Mouse (Mus musculus) retina, postnatal 1 day (tissue): ENCODE results near the gene Sprr2a1.
"Not testable (repeated sequence)": the region's sequence is repeated elsewhere in the genome, so short reads cannot be mapped to it uniquely, and the experiment has no call there.

ENCODE experiments used
- DNase-seq: peaks from one replicate; pipeline ENCODE4 v3.0.0-alpha.2; 2012

Sprr2a1 gene

DNA sequence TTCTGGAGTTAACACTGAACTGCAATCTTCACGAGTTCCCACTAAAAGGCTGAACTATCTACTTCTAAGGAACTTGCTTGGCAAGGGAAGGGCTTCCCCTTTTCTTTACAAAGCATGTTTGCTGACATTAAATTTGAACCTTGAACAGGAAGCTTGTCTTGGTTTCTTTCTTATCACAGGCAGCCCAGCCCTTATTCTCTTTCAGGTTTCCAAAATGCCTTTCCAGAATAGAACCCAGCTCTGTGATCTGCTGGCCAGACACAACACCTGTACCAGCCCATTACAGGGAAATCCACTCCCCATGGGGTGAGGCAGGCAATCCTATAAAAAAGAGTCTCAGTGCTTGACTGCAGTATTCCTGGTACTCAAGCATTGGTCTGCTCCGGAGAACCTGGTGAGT lies at the start of gene Sprr2a1, which contains the start of gene Sprr2a2:
Gene Sprr2a1, plus strand, starts transcription at position 231 of the 400 bp plus-strand sequence.
Gene Sprr2a2, plus strand, starts transcription at position 352 of the 400 bp plus-strand sequence.
- not testable (repeated sequence) for DNase-seq

DNA sequence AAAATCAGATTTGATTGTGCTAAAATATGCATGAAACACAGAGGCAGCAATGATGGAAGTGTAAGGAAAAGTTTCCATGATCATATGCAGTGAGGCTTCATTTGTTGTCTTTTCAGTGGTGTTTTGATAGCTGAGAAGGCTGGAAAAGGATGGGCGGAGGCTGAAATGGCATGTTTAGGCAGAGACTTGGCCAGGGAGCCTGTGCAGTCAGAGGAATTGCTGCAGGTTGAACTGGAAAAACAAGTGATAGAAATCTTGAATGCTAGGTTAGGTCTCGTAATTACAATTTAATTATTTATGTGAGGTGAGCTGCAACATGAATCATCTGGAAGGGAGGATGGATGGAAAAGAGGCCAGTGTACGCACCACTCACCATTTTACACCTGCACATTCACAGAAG lies 45.8 kb upstream of the Sprr2a1 start:
- DNase-seq, result no peak

DNA sequence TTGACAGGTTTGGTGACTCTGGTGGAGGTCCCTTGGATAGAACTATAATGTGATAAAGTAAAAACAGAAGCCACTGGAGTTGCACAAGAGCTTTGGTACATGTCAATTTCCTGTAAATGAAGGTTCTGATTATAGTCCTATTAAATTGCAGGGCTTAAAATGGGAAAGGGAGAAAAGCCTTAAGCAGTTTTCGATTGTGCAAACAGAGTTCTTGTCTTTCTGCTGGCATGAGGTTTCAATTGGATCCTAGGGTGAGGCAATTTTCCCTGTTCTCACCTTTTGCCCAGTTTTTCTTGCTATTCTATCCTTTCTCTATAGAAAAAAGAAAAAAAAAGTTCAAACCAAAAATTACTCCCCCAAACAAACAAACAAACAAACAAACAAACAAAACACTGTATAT lies 38.7 kb upstream of the Sprr2a1 start:
- DNase-seq, result no peak

DNA sequence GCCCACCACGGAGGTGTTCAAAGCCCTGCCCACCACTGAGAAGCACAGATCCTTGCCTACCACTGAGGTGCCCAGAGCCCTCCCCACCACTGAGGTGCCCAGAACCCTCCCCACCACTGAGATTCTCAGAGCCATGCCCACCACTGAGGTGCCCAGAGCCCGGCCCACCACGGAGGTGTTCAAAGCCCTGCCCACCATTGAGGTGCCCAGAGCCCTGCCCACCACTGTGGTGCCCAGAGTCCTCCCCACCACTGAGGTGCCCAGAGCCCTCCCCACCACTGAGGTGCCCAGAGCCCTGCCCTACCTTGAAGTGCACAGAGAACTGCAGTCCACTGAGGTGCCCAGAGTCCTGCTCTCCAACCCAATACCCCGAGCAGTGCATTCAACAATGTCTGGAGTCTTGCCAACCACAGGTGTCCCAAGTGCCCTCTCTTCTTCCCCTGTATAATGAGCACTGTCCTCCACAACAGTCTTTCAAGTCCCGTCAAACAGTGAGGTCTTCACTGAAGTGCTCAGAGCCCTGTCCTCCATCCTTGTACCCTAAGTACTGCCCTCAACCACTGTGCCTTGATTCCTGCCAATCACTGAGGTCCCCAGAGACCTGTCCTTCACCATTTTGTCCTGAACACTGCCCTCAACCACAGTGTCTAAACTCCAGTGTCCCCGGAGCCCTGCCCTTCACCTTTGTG lies 19.9 kb upstream of the Sprr2a1 start:
- DNase-seq, result no peak

DNA sequence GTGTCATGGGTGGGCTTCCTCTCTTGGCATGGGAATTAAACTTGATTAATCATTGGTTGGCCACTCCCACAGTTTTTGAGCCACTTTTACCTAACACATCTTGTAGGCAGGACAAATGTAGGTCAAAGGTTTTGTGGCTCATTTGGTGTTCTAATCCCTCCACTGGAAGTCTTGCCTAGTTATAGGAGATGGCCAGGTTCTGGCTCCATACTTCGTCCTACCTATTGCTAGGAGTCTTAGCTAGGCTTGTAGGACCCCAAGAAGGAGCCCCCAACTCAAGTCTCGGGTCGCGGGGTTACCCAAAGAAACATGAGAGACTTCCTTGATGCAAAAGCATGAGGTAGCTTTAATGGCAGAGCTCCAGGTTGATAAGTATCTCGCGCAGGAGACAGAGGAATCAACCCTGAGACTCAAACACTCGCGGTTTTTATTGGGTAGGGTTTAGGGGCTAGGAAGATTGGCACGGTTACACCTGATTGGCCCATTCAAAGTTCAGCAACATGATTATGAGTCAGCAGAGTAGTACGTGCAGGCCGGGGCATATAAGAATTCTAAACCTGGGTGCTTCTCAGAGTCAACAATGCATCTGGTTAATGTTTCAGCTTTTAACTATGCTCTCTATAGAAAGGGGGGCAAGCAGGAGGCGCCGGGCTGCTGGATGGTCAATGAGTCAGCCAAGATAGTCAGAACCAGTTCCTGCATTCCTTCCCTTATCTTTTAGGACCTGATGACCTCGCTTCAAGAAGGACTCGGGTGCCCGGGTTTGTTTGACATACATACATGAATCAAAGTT lies 4.3 kb upstream of the Sprr2a1 start:
- not testable (repeated sequence) for DNase-seq

DNA sequence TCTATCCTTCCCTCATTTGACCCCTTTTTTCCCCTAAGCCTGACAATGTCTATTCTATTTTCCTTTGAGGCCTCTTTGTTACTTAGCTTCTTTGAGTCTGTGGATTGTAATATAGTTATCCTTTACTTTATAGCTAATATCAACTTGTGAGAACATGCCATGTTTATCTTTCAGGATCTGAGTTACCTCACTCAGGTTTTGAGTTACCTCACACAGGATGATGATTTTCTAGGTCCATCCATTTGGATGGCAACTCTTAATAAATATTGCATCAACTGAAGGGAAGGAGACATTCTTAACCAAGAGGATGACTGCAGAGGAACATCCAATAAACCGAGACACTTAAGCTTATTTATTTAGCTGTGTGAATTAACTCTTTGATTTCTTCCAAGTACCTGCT lies 3.5 kb upstream of the Sprr2a1 start:
- DNase-seq, result not testable (repeated sequence)

DNA sequence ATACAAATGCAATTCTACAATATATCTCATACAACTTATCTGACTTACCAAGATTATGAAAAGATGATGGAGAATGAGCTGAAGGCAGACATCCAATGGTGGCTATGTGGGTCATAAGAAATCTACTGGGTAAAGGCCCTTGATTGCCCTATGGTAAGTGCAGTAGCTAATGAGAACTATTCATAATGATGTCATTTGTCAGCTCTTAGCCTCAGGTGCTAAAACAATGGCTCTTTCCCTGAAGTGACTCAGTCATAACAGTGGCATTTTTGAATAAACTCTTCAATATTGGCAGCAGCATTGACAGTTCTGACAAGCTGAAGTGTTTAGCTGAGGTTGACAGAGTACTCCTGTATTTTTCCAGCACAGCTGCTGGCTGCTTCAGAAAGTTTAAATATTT lies 1.9 kb upstream of the Sprr2a1 start:
- not testable (repeated sequence) for DNase-seq

DNA sequence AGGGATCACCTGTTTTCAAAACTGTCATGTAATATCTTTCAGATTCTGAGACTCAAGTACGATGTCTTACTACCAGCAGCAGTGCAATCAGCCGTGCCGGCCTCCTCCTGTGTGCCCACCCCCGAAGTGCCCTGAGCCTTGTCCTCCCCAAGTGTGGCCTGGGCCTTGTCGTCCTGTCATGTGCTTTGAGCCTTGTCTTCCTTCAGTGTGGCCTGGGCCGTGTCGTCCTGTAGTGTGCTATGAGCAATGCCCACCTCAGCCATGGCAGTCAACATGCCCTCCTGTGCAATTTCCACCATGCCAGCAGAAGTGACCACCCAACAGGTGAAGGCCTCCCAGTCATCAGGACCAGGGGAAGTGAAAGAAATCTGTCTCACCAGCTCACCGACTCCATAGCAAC lies 3.4 kb downstream of the Sprr2a1 start:
- not testable (repeated sequence) for DNase-seq

DNA sequence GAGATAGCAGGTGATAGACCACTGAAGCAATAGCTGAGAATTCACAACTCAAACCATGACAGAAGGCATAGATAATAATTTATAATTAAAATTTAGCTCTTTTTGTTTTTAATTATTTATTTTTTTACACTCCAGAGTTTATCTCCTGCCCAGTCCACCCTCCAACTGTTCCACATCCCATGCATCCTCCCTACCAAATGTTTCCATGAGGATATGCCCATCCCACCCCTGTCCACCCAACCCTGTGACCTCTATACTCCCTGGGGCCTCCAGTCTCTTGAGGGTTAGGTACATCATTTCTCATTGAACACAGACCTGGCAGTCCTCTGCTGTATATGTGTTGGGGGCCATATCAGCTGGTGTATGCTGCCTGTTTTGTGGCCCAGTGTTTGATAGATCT lies 8.1 kb downstream of the Sprr2a1 start:
- not testable (repeated sequence) for DNase-seq

DNA sequence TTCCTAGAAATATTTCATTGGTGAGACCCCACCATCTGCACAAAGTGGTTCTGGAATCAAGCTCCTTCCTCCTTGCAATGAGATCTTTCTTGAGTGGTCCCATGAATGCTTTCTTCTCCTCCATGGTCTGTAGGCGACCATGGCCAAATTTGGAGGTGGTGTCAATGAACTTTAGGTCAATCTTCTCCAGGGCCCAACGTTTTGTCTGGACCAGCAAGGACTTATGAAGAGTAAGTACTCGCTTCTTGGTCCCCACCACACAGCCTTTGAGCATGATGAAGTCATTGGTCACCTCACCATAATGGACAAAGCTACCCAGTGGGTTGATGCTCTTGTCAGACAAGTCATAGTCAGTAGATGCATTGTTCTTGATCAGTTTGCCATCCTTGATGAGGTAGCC lies 11.8 kb downstream of the Sprr2a1 start:
- DNase-seq, result not testable (repeated sequence)

DNA sequence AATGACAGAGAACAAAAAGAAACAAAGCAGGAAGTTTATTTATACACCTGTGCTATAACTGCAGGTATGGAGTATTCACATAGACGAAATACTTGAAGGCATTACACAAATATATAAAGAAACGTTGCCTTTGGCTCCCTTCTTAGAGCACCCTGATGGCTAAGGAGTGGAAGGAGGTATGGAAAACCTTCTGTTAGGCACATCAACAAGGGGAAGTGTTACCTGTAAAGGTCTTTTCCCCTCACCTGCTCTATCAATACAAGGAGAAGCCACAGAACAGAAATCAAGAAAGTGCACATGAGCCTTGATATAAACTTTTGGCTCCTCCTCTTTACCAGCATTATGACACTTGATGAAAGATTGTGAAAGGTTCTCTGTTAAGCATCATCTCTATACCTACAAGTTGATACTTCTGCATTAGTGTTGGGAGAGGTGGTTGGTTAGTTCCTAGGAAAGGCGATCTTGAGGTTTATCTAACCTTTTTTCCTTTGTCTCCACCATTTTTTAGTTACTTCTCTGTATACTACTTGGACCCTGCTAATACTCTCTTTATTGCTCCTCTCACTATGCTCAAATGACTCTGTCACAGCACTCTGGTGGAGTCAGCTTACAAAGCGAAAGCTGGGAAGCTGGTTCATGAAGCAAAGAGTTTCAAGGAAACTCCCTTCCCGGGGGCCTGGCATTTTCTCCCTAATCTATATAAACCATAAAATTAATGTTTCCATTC lies 21.0 kb downstream of the Sprr2a1 start:
- DNase-seq, result not testable (repeated sequence)

DNA sequence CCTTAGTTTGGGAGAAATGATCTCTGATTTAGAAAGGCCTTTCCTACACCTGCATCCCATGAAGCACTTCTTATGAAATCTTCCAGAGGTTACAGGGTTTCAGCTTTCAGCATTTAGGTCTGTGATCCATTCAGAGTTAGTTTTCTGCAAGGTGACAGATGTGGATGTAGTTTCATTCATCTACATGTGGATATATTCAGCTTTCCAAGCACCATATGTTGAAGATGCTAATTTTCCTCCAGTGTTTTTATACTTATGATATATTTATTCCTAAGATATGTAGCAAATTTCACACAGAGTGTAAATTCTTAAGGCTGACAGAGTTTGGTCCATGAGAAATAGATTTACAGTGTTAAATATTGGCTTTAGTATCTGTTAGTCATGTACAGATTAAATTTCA lies 23.1 kb downstream of the Sprr2a1 start:
- not testable (repeated sequence) for DNase-seq

DNA sequence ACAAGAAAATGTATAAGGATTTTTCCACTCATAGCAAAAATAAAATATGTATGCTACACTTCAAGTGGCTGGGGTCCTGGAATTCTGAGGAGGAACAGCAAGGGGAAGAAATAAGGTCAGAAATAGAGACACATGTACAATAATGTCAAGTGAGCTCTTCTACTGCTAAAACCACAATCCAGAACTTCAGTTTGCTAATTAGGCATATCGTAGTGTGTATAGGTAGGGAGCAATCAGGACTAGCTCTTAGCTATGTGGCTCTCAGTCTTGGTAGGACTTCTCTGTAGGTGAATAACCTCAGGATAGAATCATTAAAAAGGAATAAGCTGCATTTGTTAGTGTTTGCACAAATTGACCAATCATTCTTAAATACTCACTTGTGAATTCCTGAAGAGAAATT lies 23.6 kb downstream of the Sprr2a1 start:
- not testable (repeated sequence) for DNase-seq

DNA sequence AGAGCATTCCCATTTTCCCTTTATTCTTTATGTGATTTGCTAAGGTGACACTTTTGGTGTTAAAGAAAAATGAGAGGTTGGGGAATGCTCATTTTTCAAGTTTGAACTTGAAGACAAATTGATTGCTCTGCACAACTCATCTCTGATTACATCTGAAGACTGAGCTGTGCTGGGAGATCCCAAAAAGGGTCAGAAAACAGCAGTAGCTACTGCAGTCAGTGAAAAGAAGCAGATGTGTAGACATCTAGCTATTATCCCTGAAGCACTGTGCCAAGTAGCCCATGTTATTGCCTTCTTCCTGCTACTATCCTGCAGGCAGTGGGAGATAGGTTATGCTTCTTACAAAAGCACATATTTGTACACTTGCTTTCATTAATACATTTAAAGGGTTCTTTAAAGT lies 29.2 kb downstream of the Sprr2a1 start:
- not testable (repeated sequence) for DNase-seq

DNA sequence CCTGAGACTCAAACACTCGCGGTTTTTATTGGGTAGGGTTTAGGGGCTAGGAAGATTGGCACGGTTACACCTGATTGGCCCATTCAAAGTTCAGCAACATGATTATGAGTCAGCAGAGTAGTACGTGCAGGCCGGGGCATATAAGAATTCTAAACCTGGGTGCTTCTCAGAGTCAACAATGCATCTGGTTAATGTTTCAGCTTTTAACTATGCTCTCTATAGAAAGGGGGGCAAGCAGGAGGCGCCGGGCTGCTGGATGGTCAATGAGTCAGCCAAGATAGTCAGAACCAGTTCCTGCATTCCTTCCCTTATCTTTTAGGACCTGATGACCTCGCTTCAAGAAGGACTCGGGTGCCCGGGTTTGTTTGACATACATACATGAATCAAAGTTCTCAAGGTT lies 30.6 kb downstream of the Sprr2a1 start:
- DNase-seq, result not testable (repeated sequence)

DNA sequence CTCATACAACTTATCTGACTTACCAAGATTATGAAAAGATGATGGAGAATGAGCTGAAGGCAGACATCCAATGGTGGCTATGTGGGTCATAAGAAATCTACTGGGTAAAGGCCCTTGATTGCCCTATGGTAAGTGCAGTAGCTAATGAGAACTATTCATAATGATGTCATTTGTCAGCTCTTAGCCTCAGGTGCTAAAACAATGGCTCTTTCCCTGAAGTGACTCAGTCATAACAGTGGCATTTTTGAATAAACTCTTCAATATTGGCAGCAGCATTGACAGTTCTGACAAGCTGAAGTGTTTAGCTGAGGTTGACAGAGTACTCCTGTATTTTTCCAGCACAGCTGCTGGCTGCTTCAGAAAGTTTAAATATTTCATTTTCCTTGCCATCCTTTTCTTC lies 32.9 kb downstream of the Sprr2a1 start:
- DNase-seq, result not testable (repeated sequence)

DNA sequence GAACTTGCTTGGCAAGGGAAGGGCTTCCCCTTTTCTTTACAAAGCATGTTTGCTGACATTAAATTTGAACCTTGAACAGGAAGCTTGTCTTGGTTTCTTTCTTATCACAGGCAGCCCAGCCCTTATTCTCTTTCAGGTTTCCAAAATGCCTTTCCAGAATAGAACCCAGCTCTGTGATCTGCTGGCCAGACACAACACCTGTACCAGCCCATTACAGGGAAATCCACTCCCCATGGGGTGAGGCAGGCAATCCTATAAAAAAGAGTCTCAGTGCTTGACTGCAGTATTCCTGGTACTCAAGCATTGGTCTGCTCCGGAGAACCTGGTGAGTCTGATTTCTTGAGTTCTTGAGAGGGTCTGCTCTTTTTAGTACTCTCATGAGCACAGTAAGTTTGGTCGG lies 34.9 kb downstream of the Sprr2a1 start:
- not testable (repeated sequence) for DNase-seq

DNA sequence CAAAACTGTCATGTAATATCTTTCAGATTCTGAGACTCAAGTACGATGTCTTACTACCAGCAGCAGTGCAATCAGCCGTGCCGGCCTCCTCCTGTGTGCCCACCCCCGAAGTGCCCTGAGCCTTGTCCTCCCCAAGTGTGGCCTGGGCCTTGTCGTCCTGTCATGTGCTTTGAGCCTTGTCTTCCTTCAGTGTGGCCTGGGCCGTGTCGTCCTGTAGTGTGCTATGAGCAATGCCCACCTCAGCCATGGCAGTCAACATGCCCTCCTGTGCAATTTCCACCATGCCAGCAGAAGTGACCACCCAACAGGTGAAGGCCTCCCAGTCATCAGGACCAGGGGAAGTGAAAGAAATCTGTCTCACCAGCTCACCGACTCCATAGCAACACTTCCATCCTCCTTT lies 38.3 kb downstream of the Sprr2a1 start:
- not testable (repeated sequence) for DNase-seq

DNA sequence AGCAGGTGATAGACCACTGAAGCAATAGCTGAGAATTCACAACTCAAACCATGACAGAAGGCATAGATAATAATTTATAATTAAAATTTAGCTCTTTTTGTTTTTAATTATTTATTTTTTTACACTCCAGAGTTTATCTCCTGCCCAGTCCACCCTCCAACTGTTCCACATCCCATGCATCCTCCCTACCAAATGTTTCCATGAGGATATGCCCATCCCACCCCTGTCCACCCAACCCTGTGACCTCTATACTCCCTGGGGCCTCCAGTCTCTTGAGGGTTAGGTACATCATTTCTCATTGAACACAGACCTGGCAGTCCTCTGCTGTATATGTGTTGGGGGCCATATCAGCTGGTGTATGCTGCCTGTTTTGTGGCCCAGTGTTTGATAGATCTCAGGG lies 42.9 kb downstream of the Sprr2a1 start:
- not testable (repeated sequence) for DNase-seq

DNA sequence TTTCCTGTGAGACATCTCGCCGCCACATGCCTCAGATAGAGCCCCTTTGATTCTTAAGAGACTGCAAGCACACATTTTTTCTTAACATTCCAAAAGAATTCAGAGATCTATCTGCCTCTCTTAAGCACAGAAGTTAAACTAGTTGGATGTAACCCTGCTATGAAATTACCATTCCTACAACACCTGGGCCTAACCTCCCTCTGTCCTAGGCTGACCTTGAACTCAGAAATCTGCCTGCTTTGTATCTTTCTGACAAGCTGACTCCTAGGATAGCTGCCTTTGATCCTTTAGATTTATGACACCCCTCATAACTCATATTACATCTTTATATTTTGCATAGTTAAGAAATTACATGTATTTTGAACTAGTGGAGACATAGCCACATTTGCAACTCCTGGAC lies 47.9 kb downstream of the Sprr2a1 start:
- DNase-seq, result not testable (repeated sequence)
